Mouse (Mus musculus) heart, embryonic 14.5 days (tissue): ENCODE data around the gene Cdip1. TPM values are rescaled to one million over a fixed set of nuclear protein-coding genes. Genes with fewer than 3 reads are reported as not detected.
A peak's percentile ranks its signal among the peaks of the same experiment; 100 is the strongest.
"Not testable (repeated sequence)": the region's sequence is repeated elsewhere in the genome, so short reads cannot be mapped to it uniquely, and the experiment has no call there.

Source experiments
- ATAC-seq: fragments of 200-750 bp; cut with Nextera tagmentation; 2 replicates; pipeline ENCODE4 v1.8.0; 2017; ENCODE audit warnings: low read depth, moderate TSS enrichment; ENCODE audit not compliant: insufficient number of reproducible peaks, insufficient read depth, low FRiP score
- H3K27ac ChIP-seq, 2 experiments: fragments of 200-500 bp in 1 of 2; fragments of 300-500 bp in 1 of 2; sonication (generic) in 1 of 2; replicated peaks in 1 of 2; 2 replicates each; pipeline ENCODE4 v1.5.1; 2012 to 2014; ENCODE audit warnings: low read depth in 2 of 2, low read length in 2 of 2, control low read depth in 1 of 2, mild to moderate bottlenecking in 1 of 2, mixed read lengths in 1 of 2; ENCODE audit not compliant: control insufficient read depth in 1 of 2, insufficient read depth in 1 of 2
- H3K27me3 ChIP-seq: fragments of 300-500 bp; sonication (generic); 2 replicates; pipeline ENCODE4 v1.6.1; 2014; ENCODE audit warnings: mild to moderate bottlenecking, low read length, control low read depth; ENCODE audit not compliant: control insufficient read depth, insufficient read depth
- H3K36me3 ChIP-seq: fragments of 300-500 bp; sonication (generic); 2 replicates; pipeline ENCODE4 v1.6.1; 2014; ENCODE audit warnings: mild to moderate bottlenecking, control low read depth, low read length, mixed read lengths; ENCODE audit not compliant: control insufficient read depth, insufficient read depth
- H3K4me1 ChIP-seq, 2 experiments: fragments of 200-500 bp in 1 of 2; fragments of 300-500 bp in 1 of 2; sonication (generic) in 1 of 2; 2 replicates each; pipeline ENCODE4 v1.6.1; 2012 to 2014; ENCODE audit warnings: low read length in 2 of 2, control low read depth in 1 of 2, mixed read lengths in 1 of 2; ENCODE audit not compliant: control insufficient read depth in 2 of 2, insufficient read depth in 2 of 2
- H3K4me2 ChIP-seq: fragments of 300-500 bp; sonication (generic); 2 replicates; pipeline ENCODE4 v1.6.1; 2014; ENCODE audit warnings: mild to moderate bottlenecking, low read length
- H3K4me3 ChIP-seq, 2 experiments: fragments of 200-500 bp in 1 of 2; fragments of 300-500 bp in 1 of 2; sonication (generic) in 1 of 2; 2 replicates each; pipeline ENCODE4 v1.5.1; 2012 to 2014; ENCODE audit warnings: low read length in 2 of 2, mild to moderate bottlenecking in 2 of 2, control low read depth in 1 of 2, low read depth in 1 of 2, moderate library complexity in 1 of 2; ENCODE audit not compliant: control insufficient read depth in 1 of 2, insufficient read depth in 1 of 2
- H3K9ac ChIP-seq: fragments of 300-500 bp; sonication (generic); 2 replicates; pipeline ENCODE4 v1.6.1; 2014; ENCODE audit warnings: mild to moderate bottlenecking, low read length
- H3K9me3 ChIP-seq: fragments of 300-500 bp; sonication (generic); 2 replicates; pipeline ENCODE4 v1.6.1; 2016; ENCODE audit warnings: low read length, control low read depth; ENCODE audit not compliant: control insufficient read depth
- WGBS: fragments of 180-500 bp; shearing (Covaris S2); extraction: QIAGEN DNeasy Blood & Tissue Kit; methylation state at CpG from one replicate; pipeline ENCODE4 v1.1.7; 2014; 5-methylcytosine and 5-hydroxymethylcytosine counted together
- polyA plus RNA-seq: library from polyadenylated mRNA; unstranded; fragments of >200 nt; fragmentation: Nextera tagmentation; extraction: Ambion mirVana; gene quantifications from 2 replicates; pipeline ENCODE4 v1.2.1, GENCODE M21; 2014

Gene Cdip1
- polyA plus RNA-seq, 1 experiment from 2014 or later = 121 TPM

GRCm38 (mm10) chr16:4827639-4828038 lies 37.5 kb upstream of the Cdip1 start:
- Histone ChIP-seq H3K4me2 (no peak overlapping the region), H3K9ac (no peak overlapping the region), H3K9me3 (no peaks in the 10 kb centered on the region), H3K4me1 (no peaks in the 10 kb centered on the region), H3K36me3 (no peaks in the 10 kb centered on the region), H3K4me3 (no peak overlapping the region), H3K27me3 (no peaks in the 10 kb centered on the region), H3K27ac (no peak overlapping the region)
- WGBS = 91% methylated on average over 5 of the region's 5 CpGs
- no peak for ATAC-seq

GRCm38 (mm10) chr16:4824466-4824865 lies 34.4 kb upstream of the Cdip1 start:
- WGBS = 69% methylated on average over 5 of the region's 5 CpGs
- not testable (repeated sequence) for H3K36me3 ChIP-seq, H3K27ac ChIP-seq, H3K9ac ChIP-seq, H3K4me2 ChIP-seq, H3K4me1 ChIP-seq, H3K27me3 ChIP-seq, H3K4me3 ChIP-seq, ATAC-seq
- H3K9me3 ChIP-seq = peaks cover 14% of the 10 kb centered on the region

- H3K27me3 ChIP-seq = no peaks in the 10 kb centered on the region
- WGBS = 91% methylated on average over 3 of the region's 3 CpGs
- no peak for ATAC-seq
- peaks cover 14% of the 10 kb centered on the region for H3K9me3 ChIP-seq
- no peaks in the 10 kb centered on the region for H3K4me1 ChIP-seq
- H3K9ac ChIP-seq = no peak overlapping the region
- no peaks in the 10 kb centered on the region for H3K36me3 ChIP-seq
- no peak overlapping the region for H3K4me3 ChIP-seq
- no peak overlapping the region for H3K4me2 ChIP-seq
- H3K27ac ChIP-seq = no peak overlapping the region
These were observed 28.3 kb upstream of the Cdip1 start for GRCm38 (mm10) chr16:4818349-4818748.

GRCm38 (mm10) chr16:4796631-4797030 lies 6.5 kb upstream of the Cdip1 start:
- ATAC-seq = no peak
- H3K4me1 ChIP-seq = no peaks in the 10 kb centered on the region
- WGBS = 80% methylated on average over 4 of the region's 4 CpGs
- no peak overlapping the region for H3K4me3 ChIP-seq
- H3K27ac ChIP-seq = no peak overlapping the region
- no peaks in the 10 kb centered on the region for H3K27me3 ChIP-seq
- no peaks in the 10 kb centered on the region for H3K9me3 ChIP-seq
- H3K4me2 ChIP-seq = no peak overlapping the region
- H3K36me3 ChIP-seq = no peaks in the 10 kb centered on the region
- no peak overlapping the region for H3K9ac ChIP-seq

- Histone ChIP-seq H3K27me3 (no peaks in the 10 kb centered on the region), H3K9ac (no peak overlapping the region), H3K27ac (no peak overlapping the region), H3K4me3 (no peak overlapping the region), H3K4me2 (no peak overlapping the region), H3K36me3 (peaks cover 16% of the 10 kb centered on the region; the same call in 1 of the 2 replicates), H3K9me3 (no peaks in the 10 kb centered on the region), H3K4me1 (peaks cover 5 to 23% of the 10 kb centered on the region in 2 experiments)
- no peak for ATAC-seq
- WGBS = 55% methylated on average over 2 of the region's 2 CpGs
These were observed 1.2 kb upstream of the Cdip1 start for GRCm38 (mm10) chr16:4791332-4791731.

GRCm38 (mm10) chr16:4789311-4789768 lies 752 bp downstream of the Cdip1 start:
- Histone ChIP-seq H3K4me3 (peak overlapping the region; percentile 85 to 89), H3K27ac (peak overlapping the region; percentile 92 to 94), H3K4me2 (peak overlapping the region; percentile 73), H3K4me1 (peaks cover 8 to 43% of the 10 kb centered on the region in 2 experiments), H3K9me3 (no peaks in the 10 kb centered on the region), H3K9ac (peak overlapping the region; percentile 96), H3K27me3 (no peaks in the 10 kb centered on the region), H3K36me3 (peaks cover 19% of the 10 kb centered on the region; the same call in 1 of the 2 replicates)
- under 1% methylated on average over 29 of the region's 29 CpGs for WGBS
- ATAC-seq = peak; percentile 51

GRCm38 (mm10) chr16:4788176-4788575 lies 1.9 kb downstream of the Cdip1 start:
- H3K4me1 ChIP-seq = peaks cover 14 to 55% of the 10 kb centered on the region in 2 experiments
- H3K9ac ChIP-seq = peak overlapping the region; percentile 96
- ATAC-seq = no peak
- H3K27me3 ChIP-seq = no peaks in the 10 kb centered on the region
- peak overlapping the region; percentile 73 for H3K4me2 ChIP-seq
- H3K27ac ChIP-seq = 0 out of 4 replicates have a peak overlapping the region, but pooled peaks of 1 of the 2 experiments have one; percentile 10
- H3K4me3 ChIP-seq = peak overlapping the region in 1 of 2 experiments; percentile 85; a peak in 3 of 4 replicates
- H3K9me3 ChIP-seq = no peaks in the 10 kb centered on the region
- H3K36me3 ChIP-seq = peaks cover 20% of the 10 kb centered on the region; the same call in 1 of the 2 replicates

- Histone ChIP-seq H3K4me1 (peaks cover 22 to 77% of the 10 kb centered on the region in 2 experiments), H3K9ac (peak overlapping the region; percentile 42; the same call in 1 of the 2 replicates), H3K4me2 (peak overlapping the region; percentile 73), H3K9me3 (no peaks in the 10 kb centered on the region), H3K36me3 (peaks cover 23% of the 10 kb centered on the region; the same call in 1 of the 2 replicates), H3K4me3 (no peak overlapping the region), H3K27me3 (no peaks in the 10 kb centered on the region), H3K27ac (peak overlapping the region in 1 of 2 experiments; percentile 65; a peak in 2 of 4 replicates)
- 41% methylated on average over 4 of the region's 4 CpGs for WGBS
- ATAC-seq = no peak
These were observed 4.4 kb downstream of the Cdip1 start for GRCm38 (mm10) chr16:4785706-4786105.
